Mouse (Mus musculus): ENCODE results near the gene Gm49318.
A peak's percentile ranks its signal among the peaks of the same experiment; 100 is the strongest.
"Not testable (repeated sequence)": the region's sequence is repeated elsewhere in the genome, so short reads cannot be mapped to it uniquely, and the experiment has no call there.

Gm49318 gene

GRCm38 (mm10) chr9:22070791-22071573, at the start of gene Gm49318, which contains the start of gene Zfp653:
Gene Gm49318 (minus strand): TSS chr9:22071259.
Gene Zfp653 (minus strand): TSS chr9:22071376.
- DNase-seq, result peak; percentile 98

GRCm38 (mm10) chr9:22119543-22119942, 48.5 kb upstream of the Gm49318 start:
- no peak for DNase-seq

GRCm38 (mm10) chr9:22117754-22118456, 46.8 kb upstream of the Gm49318 start:
- peak; percentile 73 for DNase-seq

- DNase-seq, result peak; percentile 92
Observed at GRCm38 (mm10) chr9:22116740-22117426, 45.8 kb upstream of the Gm49318 start, which contains the start of gene Elof1. Gene Elof1 (minus strand): TSS chr9:22117172.

- DNase-seq, result no peak
Observed at GRCm38 (mm10) chr9:22116086-22116485, 45.0 kb upstream of the Gm49318 start.

GRCm38 (mm10) chr9:22115635-22116034, 44.6 kb upstream of the Gm49318 start:
- no peak for DNase-seq

- no peak for DNase-seq
Observed at GRCm38 (mm10) chr9:22108194-22108593, 37.1 kb upstream of the Gm49318 start.

- DNase-seq, result no peak
Observed at GRCm38 (mm10) chr9:22099922-22100321, 28.9 kb upstream of the Gm49318 start.

GRCm38 (mm10) chr9:22098993-22099696, 28.1 kb upstream of the Gm49318 start, which contains the start of gene Cnn1:
Gene Cnn1 (plus strand): TSS chr9:22099216.
- no peak for DNase-seq

GRCm38 (mm10) chr9:22095854-22096307, 24.8 kb upstream of the Gm49318 start:
- peak; percentile 91 for DNase-seq

- DNase-seq, result no peak
Observed at GRCm38 (mm10) chr9:22092746-22093145, 21.7 kb upstream of the Gm49318 start.

- no peak for DNase-seq
Observed at GRCm38 (mm10) chr9:22089986-22090385, 18.9 kb upstream of the Gm49318 start.

- no peak for DNase-seq
Observed at GRCm38 (mm10) chr9:22089281-22089680, 18.2 kb upstream of the Gm49318 start.

- no peak for DNase-seq
Observed at GRCm38 (mm10) chr9:22087034-22087618, 16.1 kb upstream of the Gm49318 start.

GRCm38 (mm10) chr9:22086012-22086411, 15.0 kb upstream of the Gm49318 start:
- no peak for DNase-seq

- DNase-seq, result peak; percentile 92
Observed at GRCm38 (mm10) chr9:22085022-22085834, 14.2 kb upstream of the Gm49318 start, which contains the start of gene Ecsit. Gene Ecsit (minus strand): TSS chr9:22085438.

- no peak for DNase-seq
Observed at GRCm38 (mm10) chr9:22084667-22085021, 13.6 kb upstream of the Gm49318 start.

- DNase-seq, result no peak
Observed at GRCm38 (mm10) chr9:22076223-22076622, 5.2 kb upstream of the Gm49318 start.

- DNase-seq, result not testable (repeated sequence)
Observed at GRCm38 (mm10) chr9:22075778-22076177, 4.7 kb upstream of the Gm49318 start.

- DNase-seq, result no peak
Observed at GRCm38 (mm10) chr9:22072276-22072675, 1.2 kb upstream of the Gm49318 start.

GRCm38 (mm10) chr9:22069881-22070553, 1.0 kb downstream of the Gm49318 start:
- DNase-seq, result no peak

All from lung, postnatal 14 days (tissue).